Mouse (Mus musculus): Measurements from ENCODE around the gene Mpp2. TPM values are rescaled to one million over a fixed set of nuclear protein-coding genes. Genes with fewer than 3 reads are reported as not detected.

The Mpp2 gene
- total and polyA plus RNA-seq, 2 experiments from 2014 or later, result 33.9 to 68.4 TPM

- peaks cover 50% of the 10 kb centered on the region for H3K36me3 ChIP-seq (ENCODE audit: insufficient read depth, low read length)
- no peaks in the 10 kb centered on the region for H3K9me3 ChIP-seq (ENCODE audit: low read length)
- 81% methylated on average over 15 of the region's 15 CpGs for WGBS
- no peak overlapping the region for H3K4me2 ChIP-seq (ENCODE audit: low read depth, low read length, poor library complexity, severe bottlenecking)
- no peak overlapping the region for H3K27ac ChIP-seq (ENCODE audit: low read depth, low read length)
- H3K4me1 ChIP-seq (ENCODE audit: insufficient read depth, low read length), result no peaks in the 10 kb centered on the region
- no peak for TF ChIP-seq CTCF (IDR thresholded peaks at IDR 0.05)
- DNase-seq (ENCODE audit: low spot score) (no peak), ATAC-seq (ENCODE audit: low FRiP score) (no peak)
- H3K4me3 ChIP-seq (ENCODE audit: low read depth, low read length), result no peak overlapping the region
- H3K27me3 ChIP-seq (ENCODE audit: insufficient read depth, low read length), result no peaks in the 10 kb centered on the region
- H3K9ac ChIP-seq (replicated peaks; ENCODE audit: low read length, poor library complexity, severe bottlenecking), result no peak overlapping the region
Observed at GRCm38 (mm10) chr11:102008954-102009637, 79.2 kb downstream of the Mpp2 start.

DNA sequence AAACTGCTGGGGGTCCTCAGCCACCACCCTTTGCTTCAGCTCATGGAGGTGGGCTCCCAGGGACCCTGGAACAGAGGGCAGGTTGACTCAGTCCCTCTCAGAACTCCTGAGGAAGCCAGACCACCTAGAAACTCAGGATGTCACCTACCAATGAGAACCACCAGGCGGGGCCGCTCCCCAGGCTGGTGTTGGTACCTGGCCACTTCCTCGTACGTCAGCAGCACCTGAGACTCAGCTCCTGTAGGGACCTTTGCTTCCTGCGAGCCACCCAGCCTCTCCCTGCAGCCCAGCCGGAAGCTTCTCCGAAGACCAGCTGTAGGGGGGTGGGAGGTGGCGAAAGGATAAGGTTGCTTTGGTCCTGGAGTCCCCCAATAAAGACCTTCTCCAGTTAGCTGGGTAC lies 79.9 kb downstream of the Mpp2 start:
- no peak overlapping the region for H3K4me2 ChIP-seq (ENCODE audit: low read depth, low read length, poor library complexity, severe bottlenecking)
- no peak for ATAC-seq (ENCODE audit: low FRiP score)
- TF ChIP-seq CTCF (IDR thresholded peaks at IDR 0.05), result no peak
- H3K9me3 ChIP-seq (ENCODE audit: low read length), result no peaks in the 10 kb centered on the region
- 94% methylated on average over 8 of the region's 8 CpGs for WGBS
- DNase-seq (ENCODE audit: low spot score), result no peak
- H3K9ac ChIP-seq (replicated peaks; ENCODE audit: low read length, poor library complexity, severe bottlenecking), result no peak overlapping the region
- no peak overlapping the region for H3K27ac ChIP-seq (ENCODE audit: low read depth, low read length)
- no peak overlapping the region for H3K4me3 ChIP-seq (ENCODE audit: low read depth, low read length)
- H3K4me1 ChIP-seq (ENCODE audit: insufficient read depth, low read length), result no peaks in the 10 kb centered on the region
- no peaks in the 10 kb centered on the region for H3K27me3 ChIP-seq (ENCODE audit: insufficient read depth, low read length)
- peaks cover 45% of the 10 kb centered on the region for H3K36me3 ChIP-seq (ENCODE audit: insufficient read depth, low read length)

Other genes starting within 250 kb of the Mpp2 start
- gene Meox1, start 194.1 kb downstream of the Mpp2 start, total RNA-seq (2014; rRNA removed), result 0.66 and 1.0 TPM in 2 replicates
- 0.83 and 1.2 TPM in 2 replicates for gene Meox1, start 194.1 kb downstream of the Mpp2 start, polyA plus RNA-seq (2015; fragmentation: Nextera tagmentation; extraction: Ambion mirVana)
- 0.11 TPM in 1 of 2 replicates, not detected in the other for gene Sost, start 121.5 kb downstream of the Mpp2 start, total RNA-seq (2014; rRNA removed)
- gene Sost, start 121.5 kb downstream of the Mpp2 start, polyA plus RNA-seq (2015; fragmentation: Nextera tagmentation; extraction: Ambion mirVana), result 0.12 TPM in 1 of 2 replicates, not detected in the other
- not detected in 2 replicates for gene Cfap97d1, start 104.2 kb downstream of the Mpp2 start, total RNA-seq (2014; rRNA removed)
- not detected in 2 replicates for gene Cfap97d1, start 104.2 kb downstream of the Mpp2 start, polyA plus RNA-seq (2015; fragmentation: Nextera tagmentation; extraction: Ambion mirVana)
- 36.3 and 54.3 TPM in 2 replicates for gene Dusp3, start 101.5 kb downstream of the Mpp2 start, total RNA-seq (2014; rRNA removed)
- 44.1 and 48.5 TPM in 2 replicates for gene Dusp3, start 101.5 kb downstream of the Mpp2 start, polyA plus RNA-seq (2015; fragmentation: Nextera tagmentation; extraction: Ambion mirVana)
- 68.2 and 71.9 TPM in 2 replicates for gene Mpp3, start 60.1 kb downstream of the Mpp2 start, total RNA-seq (2014; rRNA removed)
- gene Mpp3, start 60.1 kb downstream of the Mpp2 start, polyA plus RNA-seq (2015; fragmentation: Nextera tagmentation; extraction: Ambion mirVana), result 53.9 and 54.7 TPM in 2 replicates
- 0.14 TPM in 1 of 2 replicates, not detected in the other for gene Cd300lg, start 47.0 kb downstream of the Mpp2 start, total RNA-seq (2014; rRNA removed)
- 0.25 TPM in 2 replicates for gene Cd300lg, start 47.0 kb downstream of the Mpp2 start, polyA plus RNA-seq (2015; fragmentation: Nextera tagmentation; extraction: Ambion mirVana)
- gene Ppy, start 12.8 kb upstream of the Mpp2 start, total RNA-seq (2014; rRNA removed), result not detected in 2 replicates
- gene Ppy, start 12.8 kb upstream of the Mpp2 start, polyA plus RNA-seq (2015; fragmentation: Nextera tagmentation; extraction: Ambion mirVana), result not detected in 2 replicates
- not detected in 2 replicates for gene Pyy, start 19.3 kb upstream of the Mpp2 start, total RNA-seq (2014; rRNA removed)
- not detected in 2 replicates for gene Pyy, start 19.3 kb upstream of the Mpp2 start, polyA plus RNA-seq (2015; fragmentation: Nextera tagmentation; extraction: Ambion mirVana)
- gene Nags, start 57.0 kb upstream of the Mpp2 start, total RNA-seq (2014; rRNA removed), result 0.14 and 0.16 TPM in 2 replicates
- gene Nags, start 57.0 kb upstream of the Mpp2 start, polyA plus RNA-seq (2015; fragmentation: Nextera tagmentation; extraction: Ambion mirVana), result 0.09 and 0.11 TPM in 2 replicates
- gene Tmem101, start 67.9 kb upstream of the Mpp2 start, total RNA-seq (2014; rRNA removed), result 35.2 and 41.1 TPM in 2 replicates
- gene Tmem101, start 67.9 kb upstream of the Mpp2 start, polyA plus RNA-seq (2015; fragmentation: Nextera tagmentation; extraction: Ambion mirVana), result 42.4 and 44.4 TPM in 2 replicates
- 77.7 and 86.2 TPM in 2 replicates for gene Lsm12, start 96.8 kb upstream of the Mpp2 start, total RNA-seq (2014; rRNA removed)
- gene Lsm12, start 96.8 kb upstream of the Mpp2 start, polyA plus RNA-seq (2015; fragmentation: Nextera tagmentation; extraction: Ambion mirVana), result 130 and 147 TPM in 2 replicates
- gene G6pc3, start 101.1 kb upstream of the Mpp2 start, total RNA-seq (2014; rRNA removed), result 43.1 and 68.5 TPM in 2 replicates
- gene G6pc3, start 101.1 kb upstream of the Mpp2 start, polyA plus RNA-seq (2015; fragmentation: Nextera tagmentation; extraction: Ambion mirVana), result 42.0 and 48.7 TPM in 2 replicates
- 183 and 263 TPM in 2 replicates for gene Hdac5, start 141.7 kb upstream of the Mpp2 start, total RNA-seq (2014; rRNA removed)
- 61.9 and 65.9 TPM in 2 replicates for gene Hdac5, start 141.7 kb upstream of the Mpp2 start, polyA plus RNA-seq (2015; fragmentation: Nextera tagmentation; extraction: Ambion mirVana)
- 2.1 TPM in 2 replicates for gene BC030867, start 160.4 kb upstream of the Mpp2 start, total RNA-seq (2014; rRNA removed)
- gene BC030867, start 160.4 kb upstream of the Mpp2 start, polyA plus RNA-seq (2015; fragmentation: Nextera tagmentation; extraction: Ambion mirVana), result 0.53 and 0.60 TPM in 2 replicates
- gene Asb16, start 180.2 kb upstream of the Mpp2 start, total RNA-seq (2014; rRNA removed), result 2.3 and 2.5 TPM in 2 replicates
- gene Asb16, start 180.2 kb upstream of the Mpp2 start, polyA plus RNA-seq (2015; fragmentation: Nextera tagmentation; extraction: Ambion mirVana), result 0.28 and 0.32 TPM in 2 replicates
- 80.5 and 90.8 TPM in 2 replicates for gene Tmub2, start 196.4 kb upstream of the Mpp2 start, total RNA-seq (2014; rRNA removed)
- 65.4 and 73.9 TPM in 2 replicates for gene Tmub2, start 196.4 kb upstream of the Mpp2 start, polyA plus RNA-seq (2015; fragmentation: Nextera tagmentation; extraction: Ambion mirVana)
- gene Atxn7l3, start 208.1 kb upstream of the Mpp2 start, total RNA-seq (2014; rRNA removed), result 166 and 169 TPM in 2 replicates
- gene Atxn7l3, start 208.1 kb upstream of the Mpp2 start, polyA plus RNA-seq (2015; fragmentation: Nextera tagmentation; extraction: Ambion mirVana), result 25.4 and 26.5 TPM in 2 replicates
- 64.3 and 71.4 TPM in 2 replicates for gene Ubtf, start 231.2 kb upstream of the Mpp2 start, total RNA-seq (2014; rRNA removed)
- 56.3 and 64.3 TPM in 2 replicates for gene Ubtf, start 231.2 kb upstream of the Mpp2 start, polyA plus RNA-seq (2015; fragmentation: Nextera tagmentation; extraction: Ambion mirVana)